Mouse (Mus musculus): ENCODE measurements around the gene Pmis2. TPM values are rescaled to one million over a fixed set of nuclear protein-coding genes. Genes with fewer than 3 reads are reported as not detected.

The Pmis2 gene
- polyA plus RNA-seq, 1 experiment from 2014 or later = not detected

DNA sequence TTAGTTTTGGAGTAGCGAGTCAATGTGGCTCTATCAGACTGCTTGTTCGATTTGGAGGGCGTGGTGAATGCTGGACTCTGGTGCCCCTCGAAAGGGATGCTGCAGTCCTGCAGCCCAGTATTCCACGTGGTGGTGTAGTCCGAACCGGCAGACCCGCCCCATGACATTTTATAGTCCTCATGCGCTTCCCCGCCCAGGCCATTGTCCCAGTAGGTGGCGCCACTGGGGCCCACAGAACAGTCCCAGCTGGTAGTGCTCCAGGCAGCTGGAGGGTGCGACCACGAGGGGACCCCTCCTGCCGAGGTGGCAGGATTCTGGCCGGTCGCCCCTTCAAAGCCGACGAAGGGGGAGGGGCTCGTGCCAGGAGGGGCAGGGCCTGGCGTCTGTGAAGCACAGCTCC lies 36.8 kb downstream of the Pmis2 start:
- peak; percentile 58 for DNase-seq (ENCODE audit: low spot score)

DNA sequence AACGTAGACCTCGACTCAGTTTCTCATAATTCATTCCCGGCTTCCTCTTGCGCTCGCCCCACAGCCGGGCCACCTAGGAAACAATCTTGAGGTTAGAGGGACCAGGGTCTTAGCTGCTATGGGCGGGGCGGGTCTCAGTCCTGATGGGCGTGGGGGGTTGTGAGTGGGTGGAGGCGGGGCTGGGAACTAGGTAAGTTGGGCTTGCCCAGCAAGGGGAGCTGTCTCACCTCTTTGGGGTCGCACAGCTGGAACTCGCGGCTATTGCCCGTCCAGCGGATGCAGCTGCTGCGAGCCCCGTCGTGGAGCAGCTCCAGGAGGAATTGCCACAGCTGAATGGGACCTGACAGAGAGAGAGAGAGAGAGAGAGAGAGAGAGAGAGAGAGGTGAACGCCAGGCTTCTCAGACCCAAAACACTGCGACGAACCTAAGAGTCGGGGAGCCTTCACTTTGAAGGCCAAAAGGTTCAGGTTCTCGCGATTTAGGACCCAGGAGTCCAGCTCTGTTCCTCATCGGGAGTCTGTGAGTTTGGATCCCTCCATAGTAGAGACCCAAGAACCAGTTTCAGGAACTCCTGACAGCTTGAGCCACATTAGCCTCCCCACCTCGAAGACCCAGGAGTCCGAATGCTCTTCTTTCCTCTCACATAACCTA lies 37.5 kb downstream of the Pmis2 start:
- DNase-seq (ENCODE audit: low spot score) = no peak

DNA sequence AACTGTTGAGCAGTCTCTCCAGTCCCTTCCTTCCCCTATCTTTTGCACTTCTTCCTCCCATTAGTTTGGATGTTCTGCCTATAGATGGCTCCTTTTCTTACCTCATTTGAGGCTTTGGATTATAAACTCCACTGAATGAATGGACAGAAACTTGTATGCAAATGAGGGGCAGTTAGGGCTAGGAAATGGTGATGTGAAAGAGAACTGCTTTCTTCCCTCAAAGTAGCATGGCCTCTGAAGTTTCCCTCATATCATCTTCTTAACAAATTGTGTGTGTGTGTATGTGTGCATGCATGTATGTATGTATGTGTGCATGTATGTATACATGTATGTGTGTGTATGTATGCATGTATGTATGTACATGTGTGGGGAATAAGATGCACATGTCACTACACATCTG lies 42.4 kb downstream of the Pmis2 start:
- no peak for DNase-seq (ENCODE audit: low spot score)

DNA sequence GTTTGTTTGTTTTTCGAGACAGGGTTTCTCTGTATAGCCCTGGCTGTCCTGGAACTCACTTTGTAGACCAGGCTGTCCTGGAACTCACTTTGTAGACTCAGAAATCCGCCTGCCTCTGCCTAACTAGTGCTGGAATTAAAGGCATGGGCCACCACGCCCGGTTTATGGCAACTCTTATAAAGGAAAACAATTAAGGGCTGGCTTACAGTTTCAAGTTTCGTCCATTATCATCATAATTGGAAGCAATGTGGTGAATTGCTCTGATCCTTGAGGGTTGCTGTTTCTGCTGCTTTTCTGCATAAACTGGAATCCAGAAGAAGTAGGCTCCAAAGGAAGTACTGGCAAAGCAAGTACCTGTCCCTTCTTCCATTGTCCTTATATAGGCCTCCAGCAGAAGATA lies 44.8 kb downstream of the Pmis2 start:
- no peak for DNase-seq (ENCODE audit: low spot score)

DNA sequence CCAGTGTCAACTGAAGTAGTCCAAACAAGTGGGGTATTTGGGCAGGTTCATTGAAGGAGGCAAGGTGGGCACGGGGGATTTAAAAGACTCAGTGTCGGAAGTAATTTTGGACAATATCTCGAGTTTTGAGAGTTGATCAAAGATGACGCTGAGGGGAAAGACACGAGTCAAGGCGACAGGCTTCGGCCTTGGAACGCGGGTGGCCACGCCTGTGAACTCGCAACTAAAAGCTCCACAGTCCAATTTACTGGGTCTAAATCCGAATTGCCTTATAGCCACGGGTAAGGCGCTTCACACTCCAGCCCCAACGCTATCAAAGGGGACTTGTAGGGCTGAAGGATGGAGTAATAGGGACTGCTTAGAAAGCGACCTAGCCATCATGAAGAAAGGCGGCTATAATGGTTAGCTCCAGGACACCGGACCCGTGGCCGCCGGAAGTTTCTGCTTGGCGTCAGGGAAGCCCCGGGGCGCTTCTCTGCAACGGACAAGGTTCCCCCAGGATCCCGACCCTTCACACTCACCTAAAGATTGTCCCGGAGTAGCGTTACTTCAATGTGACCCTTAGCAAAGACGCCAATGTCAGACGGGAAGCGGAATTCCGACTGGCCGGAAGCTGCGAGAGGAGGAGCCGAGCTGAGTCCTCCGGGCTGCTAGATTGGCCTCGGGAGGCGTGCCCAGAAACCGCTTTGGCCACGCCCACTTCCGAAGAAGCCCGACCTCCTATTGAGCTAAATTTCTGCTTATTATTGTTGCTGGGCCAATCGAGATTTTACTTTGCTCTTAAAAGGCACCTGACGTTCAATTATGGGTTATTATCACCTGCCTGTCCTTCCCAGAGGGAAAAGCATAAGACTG lies 45.6 kb downstream of the Pmis2 start, which contains the start of gene Cox6b1:
Cox6b1 (minus strand) TSS at position 622 of the 855 bp plus-strand sequence.
- DNase-seq (ENCODE audit: low spot score) = peak; percentile 94

Other genes with a start within 250 kb of the Pmis2 start
- 20.2 and 20.3 TPM in 2 replicates for gene Nfkbid, start 249.9 kb downstream of the Pmis2 start, polyA plus RNA-seq (2015; fragmentation: Nextera tagmentation; extraction: Ambion mirVana)
- 1.3 and 2.8 TPM in 2 replicates for gene Aplp1, start 226.1 kb downstream of the Pmis2 start, polyA plus RNA-seq (2015; fragmentation: Nextera tagmentation; extraction: Ambion mirVana)
- 0.10 and 0.17 TPM in 2 replicates for gene Kirrel2, start 213.9 kb downstream of the Pmis2 start, polyA plus RNA-seq (2015; fragmentation: Nextera tagmentation; extraction: Ambion mirVana)
- 0.29 and 0.46 TPM in 2 replicates for gene Nphs1, start 213.3 kb downstream of the Pmis2 start, polyA plus RNA-seq (2015; fragmentation: Nextera tagmentation; extraction: Ambion mirVana)
- gene Prodh2, start 178.0 kb downstream of the Pmis2 start, polyA plus RNA-seq (2015; fragmentation: Nextera tagmentation; extraction: Ambion mirVana) = not detected in 2 replicates
- 3.6 and 4.6 TPM in 2 replicates for gene Arhgap33, start 136.5 kb downstream of the Pmis2 start, polyA plus RNA-seq (2015; fragmentation: Nextera tagmentation; extraction: Ambion mirVana)
- 6.9 and 7.5 TPM in 2 replicates for gene Hspb6, start 119.4 kb downstream of the Pmis2 start, polyA plus RNA-seq (2015; fragmentation: Nextera tagmentation; extraction: Ambion mirVana)
- gene Proser3, start 119.3 kb downstream of the Pmis2 start, polyA plus RNA-seq (2015; fragmentation: Nextera tagmentation; extraction: Ambion mirVana) = 3.6 and 5.2 TPM in 2 replicates
- gene Lin37, start 111.8 kb downstream of the Pmis2 start, polyA plus RNA-seq (2015; fragmentation: Nextera tagmentation; extraction: Ambion mirVana) = 91.1 and 96.6 TPM in 2 replicates
- 101 and 112 TPM in 2 replicates for gene U2af1l4, start 108.3 kb downstream of the Pmis2 start, polyA plus RNA-seq (2015; fragmentation: Nextera tagmentation; extraction: Ambion mirVana)
- 8.4 and 9.8 TPM in 2 replicates for gene Gm49396, start 108.3 kb downstream of the Pmis2 start, polyA plus RNA-seq (2015; fragmentation: Nextera tagmentation; extraction: Ambion mirVana)
- gene Psenen, start 108.0 kb downstream of the Pmis2 start, polyA plus RNA-seq (2015; fragmentation: Nextera tagmentation; extraction: Ambion mirVana) = 203 and 204 TPM in 2 replicates
- gene Igflr1, start 106.2 kb downstream of the Pmis2 start, polyA plus RNA-seq (2015; fragmentation: Nextera tagmentation; extraction: Ambion mirVana) = 4.0 and 7.8 TPM in 2 replicates
- 7.2 and 9.3 TPM in 2 replicates for gene Kmt2b, start 82.9 kb downstream of the Pmis2 start, polyA plus RNA-seq (2015; fragmentation: Nextera tagmentation; extraction: Ambion mirVana)
- 0.31 and 0.32 TPM in 2 replicates for gene Zbtb32, start 72.7 kb downstream of the Pmis2 start, polyA plus RNA-seq (2015; fragmentation: Nextera tagmentation; extraction: Ambion mirVana)
- 0.75 and 0.90 TPM in 2 replicates for gene Upk1a, start 58.8 kb downstream of the Pmis2 start, polyA plus RNA-seq (2015; fragmentation: Nextera tagmentation; extraction: Ambion mirVana)
- gene Cox6b1, start 45.5 kb downstream of the Pmis2 start, polyA plus RNA-seq (2015; fragmentation: Nextera tagmentation; extraction: Ambion mirVana) = 989 and 1,078 TPM in 2 replicates
- not detected in 2 replicates for gene Etv2, start 35.8 kb downstream of the Pmis2 start, polyA plus RNA-seq (2015; fragmentation: Nextera tagmentation; extraction: Ambion mirVana)
- 151 and 153 TPM in 2 replicates for gene Rbm42, start 21.3 kb downstream of the Pmis2 start, polyA plus RNA-seq (2015; fragmentation: Nextera tagmentation; extraction: Ambion mirVana)
- 50.2 and 51.0 TPM in 2 replicates for gene Haus5, start 6.6 kb downstream of the Pmis2 start, polyA plus RNA-seq (2015; fragmentation: Nextera tagmentation; extraction: Ambion mirVana)
- 0.81 and 1.2 TPM in 2 replicates for gene 2200002J24Rik, start 27.3 kb upstream of the Pmis2 start, polyA plus RNA-seq (2015; fragmentation: Nextera tagmentation; extraction: Ambion mirVana)
- gene Atp4a, start 40.6 kb upstream of the Pmis2 start, polyA plus RNA-seq (2015; fragmentation: Nextera tagmentation; extraction: Ambion mirVana) = 1.4 and 1.5 TPM in 2 replicates
- 173 and 184 TPM in 2 replicates for gene Tmem147, start 57.9 kb upstream of the Pmis2 start, polyA plus RNA-seq (2015; fragmentation: Nextera tagmentation; extraction: Ambion mirVana)
- 0.43 TPM in 1 of 2 replicates, not detected in the other for gene Gapdhs, start 72.1 kb upstream of the Pmis2 start, polyA plus RNA-seq (2015; fragmentation: Nextera tagmentation; extraction: Ambion mirVana)
- 2.0 and 4.1 TPM in 2 replicates for gene Sbsn, start 79.9 kb upstream of the Pmis2 start, polyA plus RNA-seq (2015; fragmentation: Nextera tagmentation; extraction: Ambion mirVana)
- 10.7 and 12.7 TPM in 2 replicates for gene Dmkn, start 92.2 kb upstream of the Pmis2 start, polyA plus RNA-seq (2015; fragmentation: Nextera tagmentation; extraction: Ambion mirVana)
- gene Krtdap, start 116.3 kb upstream of the Pmis2 start, polyA plus RNA-seq (2015; fragmentation: Nextera tagmentation; extraction: Ambion mirVana) = 36.0 and 39.0 TPM in 2 replicates
- gene Ffar2, start 152.2 kb upstream of the Pmis2 start, polyA plus RNA-seq (2015; fragmentation: Nextera tagmentation; extraction: Ambion mirVana) = 0.95 and 1.5 TPM in 2 replicates
- gene Ffar3, start 184.6 kb upstream of the Pmis2 start, polyA plus RNA-seq (2015; fragmentation: Nextera tagmentation; extraction: Ambion mirVana) = 0.10 TPM in 1 of 2 replicates, not detected in the other
- not detected in 2 replicates for gene Ffar1, start 190.0 kb upstream of the Pmis2 start, polyA plus RNA-seq (2015; fragmentation: Nextera tagmentation; extraction: Ambion mirVana)
- gene Cd22, start 208.7 kb upstream of the Pmis2 start, polyA plus RNA-seq (2015; fragmentation: Nextera tagmentation; extraction: Ambion mirVana) = 0.40 and 0.99 TPM in 2 replicates
- 0.42 and 0.46 TPM in 2 replicates for gene Mag, start 243.3 kb upstream of the Pmis2 start, polyA plus RNA-seq (2015; fragmentation: Nextera tagmentation; extraction: Ambion mirVana)

Data from thymus, postnatal 0 days (tissue).